Mouse (Mus musculus): ENCODE measurements at regions not wholly inside any gene's neighbourhood (a gene's known extent, or its start where the extent isn't known, plus 50 kb on each side); places are given as distances from the start of the nearest gene placed in this dataset.
"Not testable (repeated sequence)": the region's sequence is repeated elsewhere in the genome, so short reads cannot be mapped to it uniquely, and the experiment has no call there.

GRCm38 (mm10) chr2:51768298-51769271, 141.3 kb downstream of the Tas2r134 start:
- H3K4me3 ChIP-seq (ENCODE audit: control insufficient read depth in 1 of 2, insufficient read depth in 1 of 2, low read depth in 2 of 2, low read length in 2 of 2) = no peak overlapping the region
- no peaks in the 10 kb centered on the region for H3K27me3 ChIP-seq (ENCODE audit: control insufficient read depth in 1 of 2, insufficient read depth in 2 of 2, low read length in 2 of 2)
- DNase-seq (ENCODE audit: low read depth, low spot score) = no peak
- H3K9me3 ChIP-seq (replicated peaks; ENCODE audit: insufficient read depth, low read length) = no peaks in the 10 kb centered on the region
- no peaks in the 10 kb centered on the region for H3K79me2 ChIP-seq (ENCODE audit: control insufficient read depth, insufficient read depth, low read length, poor library complexity)
- H3K27ac ChIP-seq (ENCODE audit: control insufficient read depth, low read depth, low read length) = no peak overlapping the region
- H3K9ac ChIP-seq (ENCODE audit: control insufficient read depth, low read depth, low read length, poor library complexity, severe bottlenecking) = no peak overlapping the region
- H3K36me3 ChIP-seq (ENCODE audit: control insufficient read depth in 1 of 2, insufficient read depth in 2 of 2, low read length in 2 of 2) = no peaks in the 10 kb centered on the region
- H3K4me1 ChIP-seq (ENCODE audit: control insufficient read depth in 1 of 2, insufficient read depth in 2 of 2, low read length in 2 of 2) = no peaks in the 10 kb centered on the region
- TF ChIP-seq MAX (IDR thresholded peaks at IDR 0.05; ENCODE audit: low read length) = no peak
- no peak for TF ChIP-seq RCOR1 (IDR thresholded peaks at IDR 0.05; ENCODE audit: low read depth, low read length)
- no peak for TF ChIP-seq MYC (IDR thresholded peaks at IDR 0.05; ENCODE audit: low read depth, low read length)
- TF ChIP-seq NRF1 (IDR thresholded peaks at IDR 0.05; ENCODE audit: insufficient read depth, low read depth, low read length, poor library complexity, severe bottlenecking) = no peak
- TF ChIP-seq USF2 (IDR thresholded peaks at IDR 0.05; ENCODE audit: borderline replicate concordance in 1 of 2, insufficient read depth in 1 of 2, low read depth in 1 of 2, low read length in 2 of 2) = no peak

DNA sequence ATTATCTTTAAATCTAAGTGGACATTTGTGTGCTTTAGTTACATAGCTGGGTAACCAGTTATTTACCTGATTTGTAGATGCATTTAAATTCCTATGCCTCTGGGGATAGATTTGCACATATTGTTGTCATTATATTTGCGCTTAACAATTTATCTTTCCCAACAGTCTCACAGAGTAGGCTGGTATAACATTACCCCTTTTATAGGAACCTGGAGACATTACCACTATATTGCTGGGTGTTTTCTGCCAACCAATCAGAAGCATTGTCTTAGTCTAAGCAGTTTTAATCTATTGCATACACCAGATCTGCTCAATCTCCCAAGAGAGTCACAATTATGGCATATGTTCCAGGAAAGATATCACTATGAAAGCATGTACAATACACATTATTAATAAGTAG, 149.8 kb downstream of the Rbm43 start:
- Histone ChIP-seq H3K27me3 (ENCODE audit: control insufficient read depth in 1 of 2, insufficient read depth in 2 of 2, low read length in 2 of 2) (no peaks in the 10 kb centered on the region), H3K9ac (ENCODE audit: control insufficient read depth, low read depth, low read length, poor library complexity, severe bottlenecking) (no peak overlapping the region), H3K4me1 (ENCODE audit: control insufficient read depth in 1 of 2, insufficient read depth in 2 of 2, low read length in 2 of 2) (no peaks in the 10 kb centered on the region), H3K9me3 (replicated peaks; ENCODE audit: insufficient read depth, low read length) (no peaks in the 10 kb centered on the region), H3K36me3 (ENCODE audit: control insufficient read depth in 1 of 2, insufficient read depth in 2 of 2, low read length in 2 of 2) (no peaks in the 10 kb centered on the region), H3K79me2 (ENCODE audit: control insufficient read depth, insufficient read depth, low read length, poor library complexity) (no peaks in the 10 kb centered on the region), H3K27ac (ENCODE audit: control insufficient read depth, low read depth, low read length) (no peak overlapping the region), H3K4me3 (ENCODE audit: control insufficient read depth in 1 of 2, insufficient read depth in 1 of 2, low read depth in 2 of 2, low read length in 2 of 2) (no peak overlapping the region)
- TF ChIP-seq MAFK (IDR thresholded peaks at IDR 0.05; ENCODE audit: borderline replicate concordance, low read depth, low read length) (no peak), RCOR1 (IDR thresholded peaks at IDR 0.05; ENCODE audit: low read depth, low read length) (no peak), NELFE (IDR thresholded peaks at IDR 0.05; ENCODE audit: low read depth, low read length) (no peak), MEF2A (IDR thresholded peaks at IDR 0.05; ENCODE audit: extremely low read depth, insufficient replicate concordance, low read depth, low read length, poor library complexity, severe bottlenecking) (no peak), HCFC1 (IDR thresholded peaks at IDR 0.05; ENCODE audit: low read depth, low read length) (no peak), BHLHE40 (IDR thresholded peaks at IDR 0.05; ENCODE audit: borderline replicate concordance, low read depth, low read length) (no peak)
- no peak for DNase-seq (ENCODE audit: low read depth, low spot score)

DNA sequence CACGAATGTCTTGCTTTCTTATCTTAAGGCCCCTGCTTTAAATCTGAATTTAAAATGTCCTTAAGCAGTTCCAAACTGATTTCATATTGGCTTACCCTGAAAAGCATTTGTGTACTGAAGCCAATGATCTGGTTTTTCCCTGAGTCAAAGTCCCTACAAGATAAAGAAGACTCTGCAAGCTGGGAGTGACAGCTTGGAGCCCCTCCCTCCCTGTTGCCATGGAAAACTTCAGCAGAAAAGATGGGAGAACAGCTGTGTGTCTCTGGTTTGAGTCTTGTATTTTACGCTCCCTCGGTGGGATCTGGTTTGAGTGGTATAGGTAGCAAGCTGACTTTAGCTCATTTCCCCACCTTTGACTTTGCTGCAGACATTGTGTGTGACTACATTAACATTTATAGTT, 146.1 kb downstream of the Rbm43 start:
- no peaks in the 10 kb centered on the region for H3K79me2 ChIP-seq (ENCODE audit: control insufficient read depth, insufficient read depth, low read length, poor library complexity)
- H3K36me3 ChIP-seq (ENCODE audit: control insufficient read depth in 1 of 2, insufficient read depth in 2 of 2, low read length in 2 of 2) = no peaks in the 10 kb centered on the region
- no peaks in the 10 kb centered on the region for H3K4me1 ChIP-seq (ENCODE audit: control insufficient read depth in 1 of 2, insufficient read depth in 2 of 2, low read length in 2 of 2)
- H3K9me3 ChIP-seq (replicated peaks; ENCODE audit: insufficient read depth, low read length) = no peaks in the 10 kb centered on the region
- H3K4me3 ChIP-seq (ENCODE audit: control insufficient read depth in 1 of 2, insufficient read depth in 1 of 2, low read depth in 2 of 2, low read length in 2 of 2) = no peak overlapping the region
- TF ChIP-seq POLR2AphosphoS2 (IDR thresholded peaks at IDR 0.05; ENCODE audit: low read length) (no peak), NELFE (IDR thresholded peaks at IDR 0.05; ENCODE audit: low read depth, low read length) (no peak), ZC3H11A (IDR thresholded peaks at IDR 0.05; ENCODE audit: low read depth, low read length) (no peak), POLR2A (IDR thresholded peaks at IDR 0.05; ENCODE audit: control insufficient read depth in 1 of 2, insufficient read depth in 1 of 2, low read depth in 1 of 2, low read length in 2 of 2, poor library complexity in 1 of 2) (no peak), TCF12 (IDR thresholded peaks at IDR 0.05; ENCODE audit: low read depth, low read length) (no peak)
- H3K27ac ChIP-seq (ENCODE audit: control insufficient read depth, low read depth, low read length) = no peak overlapping the region
- no peak for DNase-seq (ENCODE audit: low read depth, low spot score)
- H3K27me3 ChIP-seq (ENCODE audit: control insufficient read depth in 1 of 2, insufficient read depth in 2 of 2, low read length in 2 of 2) = no peaks in the 10 kb centered on the region
- no peak overlapping the region for H3K9ac ChIP-seq (ENCODE audit: control insufficient read depth, low read depth, low read length, poor library complexity, severe bottlenecking)

DNA sequence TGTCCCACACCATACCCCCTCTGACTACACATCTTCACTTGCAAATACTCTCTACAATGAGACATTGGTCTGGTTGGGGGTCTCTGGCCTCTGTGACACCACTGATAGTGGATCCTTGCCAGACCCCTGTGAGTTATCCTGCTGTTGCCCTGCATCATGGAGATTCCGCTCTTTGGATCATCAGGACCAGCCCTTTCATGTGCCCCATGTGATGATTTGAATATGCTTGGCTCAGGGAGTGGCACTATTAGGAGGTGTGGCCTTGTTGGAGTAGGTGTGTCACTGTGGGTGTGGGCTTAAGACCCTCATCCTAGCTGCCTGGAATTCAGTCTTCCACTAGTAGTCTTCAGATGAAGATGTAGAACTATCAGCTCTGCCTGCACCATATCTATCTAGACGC, 141.7 kb downstream of the Rbm43 start:
- not testable (repeated sequence) for H3K27ac ChIP-seq (ENCODE audit: control insufficient read depth, low read depth, low read length); DNase-seq (ENCODE audit: low read depth, low spot score)

More for the DNA sequence above, 141.7 kb downstream of the Rbm43 start:
- H3K4me1 ChIP-seq (ENCODE audit: control insufficient read depth in 1 of 2, insufficient read depth in 2 of 2, low read length in 2 of 2); H3K9me3 ChIP-seq (replicated peaks; ENCODE audit: insufficient read depth, low read length); H3K9ac ChIP-seq (ENCODE audit: control insufficient read depth, low read depth, low read length, poor library complexity, severe bottlenecking); H3K27me3 ChIP-seq (ENCODE audit: control insufficient read depth in 1 of 2, insufficient read depth in 2 of 2, low read length in 2 of 2); H3K79me2 ChIP-seq (ENCODE audit: control insufficient read depth, insufficient read depth, low read length, poor library complexity); H3K36me3 ChIP-seq (ENCODE audit: control insufficient read depth in 1 of 2, insufficient read depth in 2 of 2, low read length in 2 of 2); H3K4me3 ChIP-seq (ENCODE audit: control insufficient read depth in 1 of 2, insufficient read depth in 1 of 2, low read depth in 2 of 2, low read length in 2 of 2): not testable (repeated sequence)

Data from MEL (cell line).